Mouse (Mus musculus) thymus, adult 2 months (tissue): ENCODE measurements around the gene Spink8.

Experiments
- CTCF ChIP-seq: fragments of 200-500 bp; IDR thresholded peaks from 2 replicates; pipeline ENCODE4 v1.5.1; 2012; ENCODE audit warnings: mild to moderate bottlenecking, control low read depth, low read length, moderate library complexity, borderline replicate concordance; ENCODE audit not compliant: control insufficient read depth, poor library complexity, insufficient read depth; ENCODE audit errors: extremely low read depth
- POLR2A ChIP-seq: fragments of 200-500 bp; IDR thresholded peaks from 2 replicates; pipeline ENCODE4 v1.6.1; 2012; ENCODE audit warnings: mild to moderate bottlenecking, low read length, control low read depth, moderate library complexity; ENCODE audit not compliant: control insufficient read depth, poor library complexity, insufficient read depth; ENCODE audit errors: extremely low read depth

DNA sequence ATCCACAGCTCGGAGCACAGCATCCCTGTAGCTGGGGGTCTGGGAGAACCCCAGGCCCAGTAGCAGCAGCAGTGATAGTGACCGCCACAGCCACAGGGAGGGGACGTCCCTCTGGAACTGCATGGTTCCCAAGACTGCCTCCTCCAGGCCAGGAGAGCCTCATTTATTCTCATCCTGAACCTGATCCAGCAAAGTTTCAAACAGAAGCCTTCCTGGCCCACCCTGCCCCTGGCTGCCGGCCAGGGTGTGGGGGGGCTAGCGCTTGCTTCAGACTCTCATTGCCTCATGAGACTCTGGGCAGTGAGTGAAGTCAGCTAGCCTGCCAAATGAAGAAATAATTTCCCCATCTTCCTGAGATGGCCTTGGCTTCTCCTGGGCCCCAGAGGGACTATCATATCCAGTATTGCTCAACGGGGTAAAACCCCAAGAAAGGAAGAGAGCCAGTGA is 37.3 kb downstream of the Spink8 start, which contains the start of gene Camp:
- TF ChIP-seq POLR2A (no peak), CTCF (no peak)
